Mouse (Mus musculus) midbrain, embryonic 11.5 days (tissue): ENCODE measurements at regions not wholly inside any gene's neighbourhood (a gene's known extent, or its start where the extent isn't known, plus 50 kb on each side); places are given as distances from the start of the nearest gene placed in this dataset.
A peak's percentile ranks its signal among the peaks of the same experiment; 100 is the strongest.

Experiments
- ATAC-seq: fragments of 200-750 bp; cut with Nextera tagmentation; 2 replicates; pipeline ENCODE4 v1.8.0; 2017; ENCODE audit warnings: moderate TSS enrichment, moderate library complexity; ENCODE audit not compliant: low FRiP score
- DNase-seq: peaks from one replicate; pipeline ENCODE4 v3.0.0; 2015; ENCODE audit warnings: low spot score; ENCODE audit errors: missing footprints
- H3K27ac ChIP-seq: fragments of 300-500 bp; sonication (generic); 2 replicates; pipeline ENCODE4 v1.5.1; 2014; ENCODE audit warnings: low read depth, low read length
- H3K27me3 ChIP-seq: fragments of 300-500 bp; sonication (generic); 2 replicates; pipeline ENCODE4 v1.6.1; 2014; ENCODE audit warnings: mild to moderate bottlenecking, low read length, moderate library complexity, mixed read lengths; ENCODE audit not compliant: control insufficient read depth, insufficient read depth
- H3K36me3 ChIP-seq: fragments of 300-500 bp; sonication (generic); 2 replicates; pipeline ENCODE4 v1.6.1; 2014; ENCODE audit warnings: mild to moderate bottlenecking, low read length, moderate library complexity, mixed read lengths; ENCODE audit not compliant: control insufficient read depth, insufficient read depth
- H3K4me1 ChIP-seq: fragments of 300-500 bp; sonication (generic); 2 replicates; pipeline ENCODE4 v1.6.1; 2014; ENCODE audit warnings: low read length; ENCODE audit not compliant: control insufficient read depth, insufficient read depth
- H3K4me2 ChIP-seq: fragments of 300-500 bp; sonication (generic); 2 replicates; pipeline ENCODE4 v1.6.1; 2014; ENCODE audit warnings: mild to moderate bottlenecking, moderate library complexity
- H3K4me3 ChIP-seq: fragments of 300-500 bp; sonication (generic); 2 replicates; pipeline ENCODE4 v1.5.1; 2014; ENCODE audit warnings: low read depth, low read length
- H3K9ac ChIP-seq: fragments of 300-500 bp; sonication (generic); 2 replicates; pipeline ENCODE4 v1.6.1; 2014; ENCODE audit warnings: low read length
- H3K9me3 ChIP-seq: fragments of 300-500 bp; sonication (generic); 2 replicates; pipeline ENCODE4 v1.6.1; 2016; ENCODE audit warnings: low read length; ENCODE audit not compliant: control insufficient read depth
- WGBS: fragments of 180-500 bp; shearing (Covaris S2); extraction: QIAGEN DNeasy Blood & Tissue Kit; methylation state at CpG from one replicate; pipeline ENCODE4 v1.1.7; 2014; 5-methylcytosine and 5-hydroxymethylcytosine counted together

DNA sequence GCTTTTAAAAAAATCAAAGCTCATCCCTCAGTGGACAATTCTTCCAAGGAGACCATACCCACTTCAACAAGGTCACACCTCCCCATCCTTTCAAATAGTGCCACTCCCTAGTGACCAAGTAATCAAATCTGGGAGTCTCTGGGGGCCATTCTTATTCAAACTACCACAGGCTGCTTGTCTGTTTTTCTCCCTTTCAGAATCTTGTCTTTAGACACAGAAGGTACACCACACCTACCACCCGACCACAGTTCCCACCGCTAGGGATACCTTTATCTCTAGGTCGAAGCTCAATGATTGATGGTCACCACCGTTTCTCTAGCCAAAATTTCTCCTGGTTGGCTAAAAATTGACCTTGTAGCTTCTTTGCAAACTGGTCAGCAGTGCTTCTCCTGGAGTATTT, 328.6 kb upstream of the Smim15 start:
- Histone ChIP-seq H3K4me2 (no peak overlapping the region), H3K27ac (no peak overlapping the region), H3K9me3 (no peaks in the 10 kb centered on the region), H3K9ac (no peak overlapping the region), H3K4me1 (peaks cover 4% of the 10 kb centered on the region; the same call in 1 of the 2 replicates), H3K4me3 (no peak overlapping the region), H3K27me3 (no peaks in the 10 kb centered on the region), H3K36me3 (no peaks in the 10 kb centered on the region)
- ATAC-seq (no peak), DNase-seq (no peak)
- 91% methylated on average over 4 of the region's 4 CpGs for WGBS

DNA sequence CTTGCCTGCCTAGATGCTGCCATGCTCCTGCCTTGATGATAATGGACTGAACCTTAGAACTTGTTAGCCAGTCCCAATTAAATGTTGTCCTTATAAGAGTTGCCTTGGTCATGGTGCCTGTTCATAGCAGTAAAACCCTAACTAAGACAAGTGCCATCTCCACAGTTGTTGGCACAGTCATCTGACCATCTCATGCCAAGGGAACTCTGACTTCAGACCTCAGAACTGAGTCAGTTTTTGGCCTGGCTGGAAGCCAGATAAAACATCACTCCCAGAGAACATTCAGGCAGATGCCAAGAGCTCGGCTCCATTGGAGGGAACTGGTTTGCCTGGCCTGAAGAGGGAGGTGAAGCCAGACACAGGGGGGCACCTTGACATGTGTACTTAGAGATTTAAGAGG, 330.2 kb upstream of the Smim15 start:
- Histone ChIP-seq H3K9me3 (no peaks in the 10 kb centered on the region), H3K4me1 (no peaks in the 10 kb centered on the region; the same call in 1 of the 2 replicates), H3K27me3 (no peaks in the 10 kb centered on the region), H3K36me3 (no peaks in the 10 kb centered on the region), H3K4me2 (no peak overlapping the region), H3K9ac (no peak overlapping the region), H3K27ac (no peak overlapping the region), H3K4me3 (no peak overlapping the region)
- no peak for ATAC-seq
- peak; percentile 66 for DNase-seq
- 92% methylated on average over 1 of the region's 1 CpGs for WGBS

DNA sequence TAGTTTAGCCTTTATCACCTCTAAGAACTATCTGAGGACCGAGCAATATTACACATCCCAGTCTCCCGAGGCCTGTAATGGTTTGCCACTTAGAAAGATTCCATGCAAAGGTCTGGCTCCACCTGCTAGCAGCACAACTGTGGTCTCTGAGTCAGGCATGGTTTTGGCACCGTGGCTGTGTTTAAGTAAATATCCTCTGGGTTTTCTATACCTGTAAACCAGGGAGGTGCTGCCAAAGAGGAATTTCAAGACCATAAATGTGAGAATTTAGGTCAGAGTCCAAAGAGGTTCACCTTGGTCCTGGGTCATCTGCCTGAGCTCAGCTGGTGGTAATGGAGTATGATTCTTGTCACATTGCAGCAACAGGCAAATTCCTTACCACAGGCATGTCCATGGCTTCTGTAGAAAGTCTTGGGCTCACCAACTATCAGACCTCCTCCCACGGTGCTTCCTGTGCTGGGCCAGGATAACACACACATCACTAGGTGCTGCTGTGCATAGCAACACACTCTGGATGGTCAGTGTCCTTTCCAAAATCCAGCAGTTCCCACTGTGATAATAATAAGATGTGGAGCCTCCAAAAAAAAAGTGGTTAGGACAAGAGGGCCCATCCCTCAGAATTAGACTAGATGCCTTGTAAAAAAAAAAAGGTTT, 332.8 kb upstream of the Smim15 start:
- WGBS, result 84% methylated on average over 4 of the region's 4 CpGs
- no peak overlapping the region for H3K27ac ChIP-seq
- ATAC-seq, result no peak

DNA sequence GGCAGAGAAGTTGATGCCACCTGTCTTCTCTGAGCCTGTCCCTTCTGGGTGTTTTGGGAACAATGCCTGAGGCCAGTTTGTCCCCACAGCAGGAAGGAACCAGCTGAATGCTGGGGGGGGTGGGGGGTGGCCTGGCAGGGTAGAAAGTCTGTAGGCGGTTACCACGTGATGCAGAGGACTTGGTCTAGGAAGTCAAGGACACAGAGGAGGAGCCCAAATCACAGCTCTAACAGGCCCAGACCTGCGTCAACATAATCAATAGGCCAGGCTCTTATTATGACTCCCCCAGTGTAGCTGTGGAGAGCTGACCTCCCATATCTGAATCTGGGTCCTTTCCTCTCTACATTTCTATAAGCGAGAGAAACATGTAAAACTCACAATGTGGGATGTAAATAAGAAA, 333.9 kb upstream of the Smim15 start:
- DNase-seq, result no peak

More for the DNA sequence above, 332.8 kb upstream of the Smim15 start:
- Histone ChIP-seq H3K36me3 (no peaks in the 10 kb centered on the region), H3K9me3 (no peaks in the 10 kb centered on the region), H3K4me2 (no peak overlapping the region), H3K27me3 (no peaks in the 10 kb centered on the region), H3K4me1 (no peaks in the 10 kb centered on the region), H3K4me3 (no peak overlapping the region), H3K9ac (no peak overlapping the region)
- peak; percentile 61 for DNase-seq

DNA sequence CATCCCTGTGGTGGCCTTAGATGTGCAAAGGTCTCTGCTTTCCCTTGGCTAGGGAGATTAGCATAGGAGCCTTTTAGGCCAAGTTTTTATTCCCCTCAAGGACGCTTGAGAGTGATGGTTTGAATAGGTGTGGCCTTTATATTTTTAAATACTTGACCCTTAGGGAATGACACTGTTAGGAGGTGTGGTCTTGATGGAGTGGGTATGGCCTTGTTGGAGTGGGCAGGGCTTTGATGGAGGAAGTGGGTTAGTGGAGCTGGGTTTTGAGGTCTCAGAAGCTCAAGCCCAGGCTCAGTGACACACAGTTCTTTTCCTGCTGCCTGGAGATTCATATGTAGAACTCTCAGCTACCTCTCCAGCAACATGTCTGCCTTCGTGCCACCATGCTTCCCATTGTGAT, 334.4 kb upstream of the Smim15 start:
- Histone ChIP-seq H3K27ac (no peak overlapping the region), H3K9me3 (no peaks in the 10 kb centered on the region), H3K4me2 (no peak overlapping the region), H3K27me3 (no peaks in the 10 kb centered on the region), H3K4me1 (no peaks in the 10 kb centered on the region), H3K4me3 (no peak overlapping the region), H3K9ac (no peak overlapping the region), H3K36me3 (no peaks in the 10 kb centered on the region)
- DNase-seq (no peak), ATAC-seq (no peak)
- WGBS, result 56% methylated on average over 2 of the region's 2 CpGs

More for the DNA sequence above, 333.9 kb upstream of the Smim15 start:
- Histone ChIP-seq H3K27me3 (no peaks in the 10 kb centered on the region), H3K4me3 (no peak overlapping the region), H3K27ac (no peak overlapping the region), H3K4me2 (no peak overlapping the region), H3K36me3 (no peaks in the 10 kb centered on the region), H3K9me3 (no peaks in the 10 kb centered on the region), H3K9ac (no peak overlapping the region), H3K4me1 (no peaks in the 10 kb centered on the region)
- no peak for ATAC-seq
- WGBS, result 81% methylated on average over 4 of the region's 4 CpGs

DNA sequence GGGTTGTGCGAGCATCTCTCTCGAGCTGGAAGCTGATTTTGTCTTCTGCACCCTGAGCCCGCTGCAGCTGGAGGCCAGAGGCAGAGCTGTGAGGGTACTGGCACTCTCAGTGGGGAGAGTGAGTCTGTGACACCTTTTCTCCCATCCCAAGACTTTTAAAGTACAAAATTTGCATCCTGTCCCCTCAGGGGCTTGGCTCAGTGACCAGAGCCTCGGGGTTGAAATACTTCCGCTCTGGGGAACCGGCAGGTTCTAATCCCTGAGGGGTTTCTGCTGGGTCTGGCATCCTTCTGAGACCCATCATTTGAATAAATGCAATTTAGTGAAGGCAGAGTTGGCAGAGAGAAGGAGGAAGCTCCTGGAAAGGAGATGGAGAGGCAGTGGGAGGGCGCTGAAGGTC, 340.5 kb upstream of the Smim15 start:
- no peaks in the 10 kb centered on the region for H3K36me3 ChIP-seq
- ATAC-seq (no peak), DNase-seq (no peak)
- H3K27ac ChIP-seq, result no peak overlapping the region
- H3K9ac ChIP-seq, result no peak overlapping the region
- H3K9me3 ChIP-seq, result no peaks in the 10 kb centered on the region
- no peaks in the 10 kb centered on the region for H3K27me3 ChIP-seq
- H3K4me1 ChIP-seq, result peaks cover 10% of the 10 kb centered on the region
- H3K4me3 ChIP-seq, result no peak overlapping the region
- 57% methylated on average over 7 of the region's 7 CpGs for WGBS
- H3K4me2 ChIP-seq, result no peak overlapping the region

DNA sequence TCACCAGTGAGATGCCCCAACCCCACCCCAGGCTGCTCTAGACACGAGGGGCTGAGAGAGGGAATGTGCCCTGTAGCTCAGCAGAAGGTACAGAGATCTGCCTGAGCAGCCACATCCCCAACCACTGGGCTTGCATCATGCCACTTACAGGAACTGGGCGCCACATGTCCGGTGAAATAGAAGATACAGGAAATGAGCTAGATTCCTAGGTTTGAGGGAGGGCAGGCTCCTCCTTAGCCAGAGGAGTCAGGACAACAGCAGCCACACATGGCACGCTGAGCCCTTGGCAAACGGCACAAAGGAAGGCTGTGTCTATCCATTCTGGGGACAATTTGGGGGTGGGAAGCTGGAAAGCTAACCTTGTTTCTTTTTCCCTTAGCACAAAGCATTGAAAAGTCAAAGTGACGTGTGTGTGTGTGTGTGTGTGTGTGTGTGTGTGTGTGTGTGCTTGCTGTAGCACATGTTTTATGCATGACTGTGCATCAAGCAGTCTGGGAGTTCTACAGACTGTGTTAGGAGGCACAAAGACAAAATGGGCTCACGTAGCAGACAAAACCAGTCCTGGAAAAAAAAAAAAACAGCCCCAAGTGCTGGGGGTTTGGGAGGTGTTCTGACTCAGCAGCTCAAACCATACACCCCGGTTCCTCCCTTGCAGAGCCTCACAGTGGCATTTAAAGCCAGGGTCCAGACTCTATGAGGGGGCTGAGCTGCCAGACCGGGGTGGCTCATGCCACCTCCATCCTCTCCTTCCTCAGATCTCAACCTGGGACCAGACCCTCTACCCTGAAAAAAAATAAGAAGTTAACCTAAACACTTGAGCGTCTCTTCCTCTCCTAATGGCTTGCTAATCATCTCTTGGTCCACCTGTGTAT, 343.7 kb upstream of the Smim15 start:
- WGBS, result 44% methylated on average over 10 of the region's 10 CpGs
- Histone ChIP-seq H3K4me1 (peaks cover 10% of the 10 kb centered on the region), H3K27me3 (no peaks in the 10 kb centered on the region), H3K4me2 (no peak overlapping the region), H3K36me3 (no peaks in the 10 kb centered on the region), H3K9me3 (no peaks in the 10 kb centered on the region), H3K4me3 (no peak overlapping the region), H3K27ac (no peak overlapping the region; the same call in 1 of the 2 replicates), H3K9ac (peak overlapping the region; percentile 24; the same call in 1 of the 2 replicates)
- ATAC-seq, result peak; percentile 85
- DNase-seq, result peak; percentile 91

DNA sequence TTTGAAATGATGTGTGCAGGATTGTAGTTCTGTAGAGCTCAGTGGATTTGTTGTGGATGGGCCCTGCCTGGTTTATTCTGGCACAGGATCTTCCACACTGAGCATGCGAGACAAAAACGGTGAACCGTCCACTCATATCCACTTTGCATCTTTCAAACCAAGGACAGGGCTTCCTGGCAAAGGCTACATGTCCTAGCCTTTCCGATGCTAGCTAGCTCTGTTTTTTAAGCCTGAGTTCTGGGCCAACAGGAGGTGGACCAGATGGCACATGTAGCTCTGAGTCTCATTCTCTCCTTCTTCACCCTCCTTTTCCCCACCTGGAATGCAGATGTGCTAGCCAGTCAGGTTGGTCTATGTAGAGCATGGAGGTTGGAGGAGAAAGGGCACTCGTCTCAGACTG, 345.0 kb upstream of the Smim15 start:
- Histone ChIP-seq H3K27ac (no peak overlapping the region), H3K4me3 (no peak overlapping the region), H3K27me3 (no peaks in the 10 kb centered on the region), H3K4me1 (peaks cover 10% of the 10 kb centered on the region), H3K4me2 (no peak overlapping the region), H3K9me3 (no peaks in the 10 kb centered on the region), H3K9ac (no peak overlapping the region), H3K36me3 (no peaks in the 10 kb centered on the region)
- DNase-seq (no peak), ATAC-seq (no peak)
- WGBS, result 83% methylated on average over 5 of the region's 5 CpGs

DNA sequence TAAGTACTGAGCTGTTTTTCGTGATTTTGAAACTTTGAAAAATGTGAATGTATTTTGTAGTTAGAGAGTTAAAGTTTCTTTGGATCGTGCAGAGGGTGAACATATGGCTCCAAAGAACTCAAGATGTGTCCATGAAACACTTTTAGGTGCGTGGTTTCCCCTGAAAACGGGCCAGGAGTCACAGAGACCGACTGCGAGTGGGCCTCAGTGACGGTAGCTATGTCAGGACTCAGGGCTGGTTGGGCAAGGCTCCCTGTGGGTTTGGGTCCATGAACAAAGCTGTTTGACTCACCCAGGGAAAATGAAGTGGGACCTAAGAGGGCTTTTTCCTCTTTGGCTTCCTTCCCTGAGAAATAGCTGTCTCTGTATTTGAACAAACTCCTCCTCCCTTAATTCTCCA, 345.9 kb upstream of the Smim15 start:
- no peaks in the 10 kb centered on the region for H3K9me3 ChIP-seq
- H3K4me2 ChIP-seq, result no peak overlapping the region
- 93% methylated on average over 7 of the region's 7 CpGs for WGBS
- no peaks in the 10 kb centered on the region for H3K27me3 ChIP-seq
- H3K27ac ChIP-seq, result no peak overlapping the region
- H3K4me1 ChIP-seq, result peaks cover 10% of the 10 kb centered on the region
- H3K4me3 ChIP-seq, result no peak overlapping the region
- ATAC-seq (no peak), DNase-seq (no peak)
- H3K9ac ChIP-seq, result no peak overlapping the region
- no peaks in the 10 kb centered on the region for H3K36me3 ChIP-seq
